Mouse (Mus musculus): ENCODE data around the gene Casp8ap2.

The Casp8ap2 gene

GRCm38 (mm10) chr4:32615034-32615881 lies at the start of gene Casp8ap2:
Casp8ap2 (plus strand) TSS chr4:32615451.
- DNase-seq (ENCODE audit: low spot score): peak; percentile 99

GRCm38 (mm10) chr4:32569054-32569453 lies 46.2 kb upstream of the Casp8ap2 start:
- no peak for DNase-seq (ENCODE audit: low spot score)

GRCm38 (mm10) chr4:32569995-32570938 lies 45.0 kb upstream of the Casp8ap2 start:
- DNase-seq (ENCODE audit: low spot score): no peak

- no peak for DNase-seq (ENCODE audit: low spot score)
These were observed 44.3 kb upstream of the Casp8ap2 start for GRCm38 (mm10) chr4:32570939-32571317.

- no peak for DNase-seq (ENCODE audit: low spot score)
These were observed 43.8 kb upstream of the Casp8ap2 start for GRCm38 (mm10) chr4:32571441-32571840.

DNA sequence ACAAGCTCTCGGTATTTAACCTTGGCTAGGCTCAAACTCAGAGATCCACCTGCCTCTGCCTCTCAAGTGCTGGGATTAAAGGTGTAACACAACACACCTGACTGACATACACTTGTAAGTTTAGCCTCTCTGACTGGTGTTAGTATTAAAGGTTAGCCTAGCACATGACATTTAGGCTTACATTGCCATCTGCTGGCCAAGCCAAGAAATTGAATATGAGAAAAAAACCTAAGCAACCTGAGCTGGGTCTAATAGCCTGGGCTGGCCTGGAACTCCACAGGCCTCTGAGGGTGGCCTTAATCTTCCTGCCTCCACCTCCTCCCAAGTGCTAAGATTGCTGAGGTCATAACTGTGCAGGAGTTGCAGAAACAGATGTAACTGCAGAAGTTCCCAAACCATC lies 43.1 kb upstream of the Casp8ap2 start:
- peak; percentile 38 for DNase-seq (ENCODE audit: low spot score)

DNA sequence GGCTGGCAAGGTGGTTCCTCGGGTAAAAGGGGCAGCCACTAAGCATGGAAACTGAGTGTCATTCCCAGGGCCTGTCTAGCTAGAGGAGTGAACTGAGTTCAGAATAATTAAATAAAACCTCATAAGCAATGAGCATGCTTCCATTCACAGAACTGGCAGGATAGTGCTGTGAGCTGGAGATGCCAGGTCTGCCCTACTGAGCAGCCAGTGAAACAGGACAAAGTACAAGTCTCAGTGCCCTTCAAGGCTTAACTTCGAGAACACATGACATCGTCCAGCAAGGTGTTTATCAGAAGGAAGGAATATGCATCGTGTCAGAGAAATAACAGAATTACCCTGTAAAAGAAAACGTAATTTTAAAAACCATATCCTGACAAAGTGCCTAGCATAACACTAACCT lies 41.7 kb upstream of the Casp8ap2 start:
- no peak for DNase-seq (ENCODE audit: low spot score)

DNA sequence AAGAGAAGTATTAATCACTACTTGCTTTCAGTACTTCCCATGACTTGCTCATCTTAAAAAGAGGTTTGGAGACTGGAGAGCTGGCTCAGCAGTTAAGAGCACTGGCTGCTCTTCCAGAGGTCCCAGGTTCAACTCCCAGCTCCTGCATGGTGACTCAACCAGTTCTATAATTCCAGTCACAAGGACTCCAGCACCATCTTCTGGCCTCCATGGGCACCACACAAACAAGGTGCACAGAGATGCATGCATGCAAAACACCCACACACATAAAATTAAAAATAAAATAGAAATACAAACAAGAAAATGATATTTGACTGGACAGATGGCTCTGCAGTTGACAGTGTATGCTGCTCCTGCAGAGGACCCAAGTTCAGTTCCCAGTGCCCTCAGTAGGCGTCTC lies 40.6 kb upstream of the Casp8ap2 start:
- no peak for DNase-seq (ENCODE audit: low spot score)

GRCm38 (mm10) chr4:32575165-32575564 lies 40.1 kb upstream of the Casp8ap2 start:
- no peak for DNase-seq (ENCODE audit: low spot score)

GRCm38 (mm10) chr4:32579850-32580249 lies 35.4 kb upstream of the Casp8ap2 start:
- DNase-seq (ENCODE audit: low spot score): no peak

GRCm38 (mm10) chr4:32584181-32584580 lies 31.1 kb upstream of the Casp8ap2 start:
- no peak for DNase-seq (ENCODE audit: low spot score)

- DNase-seq (ENCODE audit: low spot score): peak; percentile 57
These were observed 28.7 kb upstream of the Casp8ap2 start for GRCm38 (mm10) chr4:32586596-32586995.

- no peak for DNase-seq (ENCODE audit: low spot score)
These were observed 27.7 kb upstream of the Casp8ap2 start for GRCm38 (mm10) chr4:32587543-32587942.

DNA sequence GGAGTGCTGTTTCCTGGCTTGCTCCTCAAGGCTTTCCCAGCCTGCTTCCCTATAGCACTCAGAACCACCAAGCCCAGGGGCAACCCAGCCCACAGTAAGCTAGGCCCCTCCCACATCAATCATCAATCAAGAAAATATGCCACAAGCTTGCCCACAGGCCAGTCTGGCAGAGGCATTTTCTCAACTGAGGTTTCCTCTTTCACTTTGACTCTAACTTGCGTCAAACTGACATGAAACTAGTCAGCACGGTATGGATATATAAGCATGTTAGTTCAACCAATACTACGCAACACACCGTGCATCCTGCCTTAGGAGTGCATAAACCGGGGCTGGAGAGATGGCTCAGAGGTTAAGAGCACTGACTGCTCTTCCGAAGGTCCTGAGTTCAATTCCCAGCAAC lies 27.0 kb upstream of the Casp8ap2 start:
- no peak for DNase-seq (ENCODE audit: low spot score)

GRCm38 (mm10) chr4:32601135-32601534 lies 14.1 kb upstream of the Casp8ap2 start:
- peak; percentile 53 for DNase-seq (ENCODE audit: low spot score)

DNA sequence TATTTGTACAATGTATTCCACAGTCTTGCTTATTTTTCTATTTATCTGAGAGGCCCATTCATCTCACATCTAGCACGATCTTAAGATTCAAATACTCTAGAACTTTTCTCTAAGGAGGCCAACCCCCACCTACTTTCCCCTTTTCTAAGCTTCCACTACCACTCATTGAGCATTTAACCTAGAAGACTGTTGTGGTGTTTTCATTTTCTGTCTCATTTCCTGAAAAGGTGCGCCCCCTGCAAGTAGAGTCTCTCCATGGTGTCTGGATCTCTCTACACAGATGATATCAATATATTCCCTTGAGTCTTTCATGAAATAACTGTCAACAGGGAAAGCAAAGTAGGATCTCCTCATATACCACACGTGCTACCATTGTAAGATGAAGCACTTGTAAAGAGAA lies 12.6 kb upstream of the Casp8ap2 start, which contains the start of gene Gja10:
Gene Gja10, minus strand, starts transcription at position 101 of the 400 bp plus-strand sequence.
- DNase-seq (ENCODE audit: low spot score): no peak

DNA sequence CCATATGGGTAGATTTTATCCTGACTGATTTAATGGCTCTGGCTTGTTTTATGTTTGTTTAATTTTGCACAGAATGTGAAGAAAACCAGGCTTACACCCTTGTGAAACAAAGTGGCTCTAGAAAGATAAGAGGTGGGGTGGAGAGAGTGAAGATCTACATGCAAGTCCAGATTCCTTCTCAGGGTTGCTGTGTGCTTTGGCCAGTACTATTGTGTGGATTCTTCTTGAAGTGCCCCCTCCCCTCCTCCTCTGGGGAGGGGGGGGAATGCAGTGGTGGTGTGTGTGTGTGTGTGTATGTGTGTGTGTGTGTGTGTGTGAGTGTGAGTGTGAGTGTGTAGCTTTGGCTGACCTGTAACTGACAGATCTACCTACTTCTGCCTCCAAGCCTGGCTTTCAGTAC lies 6.4 kb downstream of the Casp8ap2 start:
- no peak for DNase-seq (ENCODE audit: low spot score)

- DNase-seq (ENCODE audit: low spot score): no peak
These were observed 36.4 kb downstream of the Casp8ap2 start for GRCm38 (mm10) chr4:32651669-32652068.

DNA sequence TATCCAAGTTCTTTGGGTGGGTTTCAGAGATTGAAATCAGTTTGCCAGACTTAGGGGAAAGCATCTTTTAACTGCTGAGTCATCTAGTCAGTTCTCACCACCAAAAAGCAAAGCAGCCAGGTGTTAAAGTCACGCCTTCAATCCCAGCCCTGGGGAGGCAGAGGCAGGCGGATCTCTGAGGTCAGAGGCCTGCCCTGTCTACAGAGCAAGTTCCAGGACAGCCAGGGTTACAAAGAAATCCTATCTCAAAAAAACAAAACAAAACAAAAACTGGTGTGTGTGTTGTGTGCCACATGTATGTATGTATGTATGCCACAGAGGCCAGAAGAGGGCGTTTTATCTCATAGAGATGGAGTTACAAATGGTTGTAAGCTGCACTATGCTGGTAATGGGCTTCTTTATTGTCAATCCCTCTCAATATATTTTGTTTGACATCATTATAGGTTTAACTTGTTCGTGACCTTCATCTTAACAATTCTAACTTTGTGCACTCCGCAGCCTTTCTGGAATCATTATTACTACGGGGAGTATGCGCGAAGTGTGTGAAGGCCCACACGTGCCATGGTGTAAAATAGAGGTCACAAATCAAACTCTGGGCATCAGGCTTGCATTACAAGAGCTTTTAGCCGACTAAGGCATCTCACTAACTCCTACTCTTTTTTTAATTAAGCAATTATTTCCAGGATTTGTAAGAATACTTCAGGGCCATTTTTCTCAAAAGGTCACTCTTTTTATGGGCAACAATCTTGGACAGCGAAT lies 41.1 kb downstream of the Casp8ap2 start:
- no peak for DNase-seq (ENCODE audit: low spot score)

DNA sequence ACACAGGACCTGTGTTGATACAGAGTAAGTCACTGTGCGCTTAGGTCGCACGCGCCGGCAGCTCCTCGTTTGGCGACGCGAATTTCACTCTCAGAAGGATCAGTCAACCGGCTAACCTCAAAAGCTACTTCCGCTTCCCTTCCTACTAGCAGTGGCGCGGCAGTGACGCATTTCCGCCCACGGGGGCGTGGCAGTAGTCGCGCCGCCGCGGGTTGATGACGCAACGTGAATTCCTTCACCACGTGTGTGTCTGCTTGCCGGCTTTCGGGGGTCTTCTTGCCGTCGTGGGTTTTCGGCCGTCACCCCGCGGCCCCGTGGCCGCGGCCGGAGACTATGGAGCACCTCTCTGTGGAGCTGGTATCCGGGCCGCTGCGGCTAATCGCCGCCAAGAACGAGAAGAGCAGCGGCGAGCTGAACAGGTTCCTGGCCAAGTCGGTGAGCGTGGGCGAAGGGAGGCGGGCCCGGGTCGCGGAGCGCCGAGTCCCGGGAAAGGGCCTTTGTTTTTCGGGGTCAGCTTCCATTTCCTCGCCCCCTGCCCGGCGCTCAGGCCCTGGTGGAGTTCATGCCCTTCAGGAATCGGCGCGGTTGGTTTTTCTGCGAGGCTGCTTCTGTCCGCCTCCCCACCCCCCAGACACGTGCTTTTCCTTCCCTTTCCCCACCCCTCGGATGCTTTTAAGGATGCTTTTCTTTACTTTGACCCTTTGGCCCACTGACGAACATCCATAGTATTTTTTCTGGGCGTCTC lies 41.8 kb downstream of the Casp8ap2 start, which contains the start of gene Mdn1:
Gene Mdn1, plus strand, starts transcription at position 202 of the 745 bp plus-strand sequence.
- peak; percentile 94 for DNase-seq (ENCODE audit: low spot score)

- no peak for DNase-seq (ENCODE audit: low spot score)
These were observed 50.6 kb downstream of the Casp8ap2 start for GRCm38 (mm10) chr4:32665843-32666242.

All from urinary bladder, postnatal 14 days (tissue).